Mouse (Mus musculus): ENCODE results near the gene Nav2.

DNA sequence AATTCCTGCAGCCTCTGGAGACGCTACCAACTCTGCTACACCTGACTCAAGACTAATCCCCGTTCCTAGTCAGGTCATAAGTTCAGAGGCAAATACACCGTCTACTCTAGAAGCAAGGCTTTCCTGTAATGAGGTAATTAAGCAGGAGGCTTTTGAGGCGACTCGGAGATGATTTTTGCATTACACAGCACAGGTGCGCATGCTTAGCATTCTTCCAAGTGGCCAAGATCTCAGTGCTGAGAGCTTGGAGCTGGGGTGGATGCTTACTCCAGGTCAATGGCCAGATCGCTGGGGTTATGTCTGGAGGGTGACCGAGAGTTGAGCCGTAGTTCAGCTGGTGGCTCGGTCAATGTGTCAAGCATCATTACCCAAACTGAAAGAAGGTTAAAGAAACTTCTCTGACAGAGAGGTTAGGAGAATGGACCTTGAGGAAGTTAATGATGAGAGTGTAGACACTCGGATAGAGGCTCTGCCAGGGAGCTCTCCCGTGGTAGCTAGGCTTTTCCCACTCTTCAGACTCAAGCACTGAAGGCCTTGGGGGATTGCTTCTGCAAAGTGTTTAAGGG, 161.0 kb downstream of the Nav2 start:
- TF ChIP-seq FLI1 (IDR thresholded peaks at IDR 0.05; ENCODE audit: low read length) = no peak
- TF ChIP-seq GATA1 (IDR thresholded peaks at IDR 0.05; ENCODE audit: borderline replicate concordance, low read length) = no peak
